Mouse (Mus musculus): ENCODE data around the gene Prpsap2. TPM values are rescaled to one million over a fixed set of nuclear protein-coding genes. Genes with fewer than 3 reads are reported as not detected.

Gene Prpsap2
- polyA plus RNA-seq, 1 experiment: 0.16 TPM

GRCm38 (mm10) chr11:61705581-61705980, 56.3 kb downstream of the Prpsap2 start:
- H3K27me3 ChIP-seq (ENCODE audit: control insufficient read depth): no peaks in the 10 kb centered on the region
- no peaks in the 10 kb centered on the region for H3K9me3 ChIP-seq (ENCODE audit: control insufficient read depth, low read length)
- peaks cover 64% of the 10 kb centered on the region for H3K36me3 ChIP-seq (ENCODE audit: control insufficient read depth)
- H3K4me3 ChIP-seq (replicated peaks): no peak overlapping the region
- H3K4me1 ChIP-seq (ENCODE audit: control insufficient read depth): peaks cover 5% of the 10 kb centered on the region
- no peak for TF ChIP-seq TAL1 (IDR thresholded peaks at IDR 0.05; ENCODE audit: low read length)
- TF ChIP-seq GATA1 (IDR thresholded peaks at IDR 0.05; ENCODE audit: low read length): no peak

- Histone ChIP-seq H3K36me3 (ENCODE audit: control insufficient read depth) (peaks cover 87% of the 10 kb centered on the region), H3K9me3 (ENCODE audit: control insufficient read depth, low read length) (no peaks in the 10 kb centered on the region), H3K4me1 (ENCODE audit: control insufficient read depth) (peaks cover 5% of the 10 kb centered on the region), H3K4me3 (replicated peaks) (no peak overlapping the region), H3K27me3 (ENCODE audit: control insufficient read depth) (no peaks in the 10 kb centered on the region)
- TF ChIP-seq GATA1 (IDR thresholded peaks at IDR 0.05; ENCODE audit: low read length) (no peak), TAL1 (IDR thresholded peaks at IDR 0.05; ENCODE audit: low read length) (no peak)
These were observed 59.4 kb downstream of the Prpsap2 start for GRCm38 (mm10) chr11:61702494-61702893.

DNA sequence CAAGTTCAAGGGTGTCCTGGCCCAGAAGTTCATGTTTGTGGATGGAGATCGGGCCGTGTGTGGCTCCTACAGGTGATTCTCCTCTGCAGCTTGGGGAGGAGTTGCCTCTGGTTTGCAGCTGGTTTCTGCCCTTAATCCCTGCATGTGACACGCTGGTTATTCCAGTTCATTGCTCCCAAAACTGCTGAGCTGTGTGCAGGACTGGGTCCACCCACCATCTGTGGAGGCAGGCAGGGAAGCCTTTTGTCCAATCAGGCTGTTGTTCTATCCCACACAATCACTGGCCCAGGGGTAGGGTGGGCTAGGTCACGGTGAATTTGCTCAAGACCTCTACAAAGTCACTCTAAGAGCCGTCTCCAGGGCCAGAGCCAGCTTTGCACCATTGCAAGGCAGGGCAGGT, 60.2 kb downstream of the Prpsap2 start:
- Histone ChIP-seq H3K36me3 (ENCODE audit: control insufficient read depth) (peaks cover 87% of the 10 kb centered on the region), H3K4me3 (replicated peaks) (no peak overlapping the region), H3K4me1 (ENCODE audit: control insufficient read depth) (peaks cover 5% of the 10 kb centered on the region), H3K27me3 (ENCODE audit: control insufficient read depth) (no peaks in the 10 kb centered on the region), H3K9me3 (ENCODE audit: control insufficient read depth, low read length) (no peaks in the 10 kb centered on the region)
- TF ChIP-seq TAL1 (IDR thresholded peaks at IDR 0.05; ENCODE audit: low read length) (no peak), GATA1 (IDR thresholded peaks at IDR 0.05; ENCODE audit: low read length) (no peak)

- peaks cover 97% of the 10 kb centered on the region for H3K36me3 ChIP-seq (ENCODE audit: control insufficient read depth)
- H3K4me3 ChIP-seq (replicated peaks): no peak overlapping the region
- no peaks in the 10 kb centered on the region for H3K9me3 ChIP-seq (ENCODE audit: control insufficient read depth, low read length)
- TF ChIP-seq GATA1 (IDR thresholded peaks at IDR 0.05; ENCODE audit: low read length): no peak
- no peak for TF ChIP-seq TAL1 (IDR thresholded peaks at IDR 0.05; ENCODE audit: low read length)
- H3K4me1 ChIP-seq (ENCODE audit: control insufficient read depth): no peaks in the 10 kb centered on the region
- H3K27me3 ChIP-seq (ENCODE audit: control insufficient read depth): no peaks in the 10 kb centered on the region
These were observed 62.0 kb downstream of the Prpsap2 start for GRCm38 (mm10) chr11:61699933-61700332.

- no peaks in the 10 kb centered on the region for H3K27me3 ChIP-seq (ENCODE audit: control insufficient read depth)
These were observed 62.4 kb downstream of the Prpsap2 start for GRCm38 (mm10) chr11:61699460-61699859.

DNA sequence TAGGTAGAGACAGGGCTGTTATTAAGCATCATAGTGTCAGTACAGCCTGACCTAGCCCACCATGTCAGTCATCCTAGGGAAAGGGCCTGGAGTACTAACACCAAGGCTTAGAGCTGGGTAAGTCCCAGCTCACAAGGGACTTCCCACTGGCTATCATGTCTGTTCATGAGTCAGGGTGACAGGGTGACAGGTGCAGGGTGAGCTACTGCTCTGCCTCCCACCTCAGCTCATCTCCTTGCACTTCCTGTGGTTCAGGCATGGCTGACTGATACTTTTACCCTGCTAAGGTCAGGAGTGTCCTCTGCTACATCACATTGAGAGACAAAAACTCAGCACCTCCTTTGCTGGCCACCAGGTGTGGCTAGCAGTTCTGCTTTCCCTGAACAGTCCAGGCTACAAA, 63.0 kb downstream of the Prpsap2 start:
- Histone ChIP-seq H3K27me3 (ENCODE audit: control insufficient read depth) (no peaks in the 10 kb centered on the region), H3K4me1 (ENCODE audit: control insufficient read depth) (no peaks in the 10 kb centered on the region), H3K9me3 (ENCODE audit: control insufficient read depth, low read length) (no peaks in the 10 kb centered on the region), H3K4me3 (replicated peaks) (no peak overlapping the region), H3K36me3 (ENCODE audit: control insufficient read depth) (peaks cover 96% of the 10 kb centered on the region)
- TF ChIP-seq GATA1 (IDR thresholded peaks at IDR 0.05; ENCODE audit: low read length) (no peak), TAL1 (IDR thresholded peaks at IDR 0.05; ENCODE audit: low read length) (no peak)

More at GRCm38 (mm10) chr11:61699460-61699859, 62.4 kb downstream of the Prpsap2 start:
- peaks cover 98% of the 10 kb centered on the region for H3K36me3 ChIP-seq (ENCODE audit: control insufficient read depth)
- TF ChIP-seq GATA1 (IDR thresholded peaks at IDR 0.05; ENCODE audit: low read length) (no peak), TAL1 (IDR thresholded peaks at IDR 0.05; ENCODE audit: low read length) (no peak)
- no peaks in the 10 kb centered on the region for H3K4me1 ChIP-seq (ENCODE audit: control insufficient read depth)
- H3K4me3 ChIP-seq (replicated peaks): no peak overlapping the region
- H3K9me3 ChIP-seq (ENCODE audit: control insufficient read depth, low read length): no peaks in the 10 kb centered on the region

DNA sequence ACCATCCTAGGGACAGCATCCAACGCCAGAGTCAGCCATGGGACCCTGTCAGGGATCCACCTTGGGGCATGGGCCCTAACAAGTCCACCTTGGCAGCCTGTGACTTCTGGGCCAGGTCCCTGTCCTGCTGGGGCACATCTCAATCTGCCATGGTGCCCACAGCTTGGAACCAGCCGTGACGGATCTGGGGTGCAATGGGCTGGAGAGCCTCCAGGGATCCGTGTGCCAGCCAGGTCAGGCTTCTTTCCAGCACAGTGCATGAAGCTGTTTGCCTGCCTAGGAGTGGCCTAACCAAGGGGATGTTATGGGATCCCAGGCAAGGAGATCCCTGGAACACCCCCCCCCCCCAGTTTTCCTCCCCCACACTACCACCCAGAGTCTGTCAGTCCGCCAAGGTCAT, 68.9 kb downstream of the Prpsap2 start:
- H3K27me3 ChIP-seq (ENCODE audit: control insufficient read depth): no peaks in the 10 kb centered on the region
- H3K4me3 ChIP-seq (replicated peaks): no peak overlapping the region
- peaks cover 88% of the 10 kb centered on the region for H3K36me3 ChIP-seq (ENCODE audit: control insufficient read depth)
- no peaks in the 10 kb centered on the region for H3K9me3 ChIP-seq (ENCODE audit: control insufficient read depth, low read length)
- H3K4me1 ChIP-seq (ENCODE audit: control insufficient read depth): peaks cover 19% of the 10 kb centered on the region
- TF ChIP-seq GATA1 (IDR thresholded peaks at IDR 0.05; ENCODE audit: low read length) (no peak), TAL1 (IDR thresholded peaks at IDR 0.05; ENCODE audit: low read length) (no peak)

- TF ChIP-seq TAL1 (IDR thresholded peaks at IDR 0.05; ENCODE audit: low read length) (no peak), GATA1 (IDR thresholded peaks at IDR 0.05; ENCODE audit: low read length) (no peak)
- Histone ChIP-seq H3K36me3 (ENCODE audit: control insufficient read depth) (peaks cover 48% of the 10 kb centered on the region), H3K4me1 (ENCODE audit: control insufficient read depth) (peaks cover 70% of the 10 kb centered on the region), H3K4me3 (replicated peaks) (peak overlapping the region; percentile 77), H3K27me3 (ENCODE audit: control insufficient read depth) (peaks cover 16% of the 10 kb centered on the region), H3K9me3 (ENCODE audit: control insufficient read depth, low read length) (no peaks in the 10 kb centered on the region)
These were observed 74.3 kb downstream of the Prpsap2 start for GRCm38 (mm10) chr11:61687595-61687994.

DNA sequence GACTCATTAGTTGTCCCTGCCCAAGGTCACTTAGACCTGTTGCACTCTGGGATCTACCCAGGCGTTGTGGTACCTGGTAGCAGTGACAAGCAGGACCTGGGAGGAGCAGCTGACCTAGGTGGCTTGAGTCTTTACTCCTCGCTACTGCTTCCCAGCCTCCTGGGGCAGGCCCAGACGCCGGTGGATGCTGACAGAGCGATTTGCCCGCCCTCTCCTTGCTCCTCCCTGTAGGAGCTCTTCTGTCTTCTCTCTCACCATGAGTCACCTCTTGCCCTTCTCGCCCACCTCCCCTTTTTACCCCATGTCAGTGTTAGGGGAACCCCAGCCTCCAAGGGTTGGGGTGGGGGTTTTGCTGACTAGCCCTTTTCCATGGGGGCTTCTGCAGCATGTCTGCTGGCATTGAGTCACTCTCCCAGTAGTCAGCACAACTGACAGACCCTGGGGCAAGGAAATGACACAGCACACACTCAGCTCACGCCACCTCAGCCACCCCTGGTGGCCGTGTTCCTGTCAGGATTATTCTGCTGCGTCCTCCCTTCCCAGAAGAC, 74.9 kb downstream of the Prpsap2 start:
- no peak for TF ChIP-seq GATA1 (IDR thresholded peaks at IDR 0.05; ENCODE audit: low read length)
- TF ChIP-seq TAL1 (IDR thresholded peaks at IDR 0.05; ENCODE audit: low read length): no peak
- Histone ChIP-seq H3K9me3 (ENCODE audit: control insufficient read depth, low read length) (no peaks in the 10 kb centered on the region), H3K4me3 (replicated peaks) (peak overlapping the region; percentile 77), H3K36me3 (ENCODE audit: control insufficient read depth) (peaks cover 42% of the 10 kb centered on the region), H3K4me1 (ENCODE audit: control insufficient read depth) (peaks cover 70% of the 10 kb centered on the region), H3K27me3 (ENCODE audit: control insufficient read depth) (peaks cover 16% of the 10 kb centered on the region)

DNA sequence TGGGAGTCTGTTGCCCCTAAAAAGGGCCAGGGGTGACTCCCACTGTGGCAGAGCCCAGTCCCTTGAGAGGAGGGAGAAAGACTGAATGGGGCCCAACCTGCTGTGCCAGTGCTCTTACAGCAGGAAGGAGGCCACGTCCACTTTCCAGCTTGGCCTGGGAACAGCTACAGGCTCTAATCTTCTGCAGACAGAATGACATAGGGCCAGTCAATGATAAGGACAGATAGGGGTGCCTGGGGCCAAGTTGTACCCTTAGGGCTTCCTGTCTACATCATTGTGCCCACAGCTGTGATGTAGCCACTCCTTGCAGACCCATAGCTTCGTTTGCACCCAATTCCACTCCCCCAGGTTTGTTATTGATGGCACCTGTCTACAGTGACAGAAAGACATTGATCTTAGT, 75.7 kb downstream of the Prpsap2 start:
- H3K4me3 ChIP-seq (replicated peaks): peak overlapping the region; percentile 77
- H3K27me3 ChIP-seq (ENCODE audit: control insufficient read depth): peaks cover 17% of the 10 kb centered on the region
- H3K9me3 ChIP-seq (ENCODE audit: control insufficient read depth, low read length): no peaks in the 10 kb centered on the region
- peaks cover 34% of the 10 kb centered on the region for H3K36me3 ChIP-seq (ENCODE audit: control insufficient read depth)
- peaks cover 70% of the 10 kb centered on the region for H3K4me1 ChIP-seq (ENCODE audit: control insufficient read depth)
- peak; percentile 7; the same call in 1 of the 2 replicates for TF ChIP-seq GATA1 (IDR thresholded peaks at IDR 0.05; ENCODE audit: low read length)
- TF ChIP-seq TAL1 (IDR thresholded peaks at IDR 0.05; ENCODE audit: low read length): peak; percentile 50

All from erythroblast, embryonic 14.5 days (primary cell).